Mouse (Mus musculus) bone marrow, adult 2 months (tissue): ENCODE measurements at regions not wholly inside any gene's neighbourhood (a gene's known extent, or its start where the extent isn't known, plus 50 kb on each side); places are given as distances from the start of the nearest gene placed in this dataset.

Experiments
- CTCF ChIP-seq: fragments of 200-500 bp; IDR thresholded peaks from 2 replicates; pipeline ENCODE4 v1.5.1; 2011; ENCODE audit warnings: low read length, control low read depth; ENCODE audit not compliant: control insufficient read depth, insufficient read depth
- POLR2A ChIP-seq: fragments of 200-500 bp; IDR thresholded peaks from 2 replicates; pipeline ENCODE4 v1.6.1; 2011; ENCODE audit warnings: low read depth, mild to moderate bottlenecking, control low read depth, low read length, borderline replicate concordance; ENCODE audit not compliant: control insufficient read depth

DNA sequence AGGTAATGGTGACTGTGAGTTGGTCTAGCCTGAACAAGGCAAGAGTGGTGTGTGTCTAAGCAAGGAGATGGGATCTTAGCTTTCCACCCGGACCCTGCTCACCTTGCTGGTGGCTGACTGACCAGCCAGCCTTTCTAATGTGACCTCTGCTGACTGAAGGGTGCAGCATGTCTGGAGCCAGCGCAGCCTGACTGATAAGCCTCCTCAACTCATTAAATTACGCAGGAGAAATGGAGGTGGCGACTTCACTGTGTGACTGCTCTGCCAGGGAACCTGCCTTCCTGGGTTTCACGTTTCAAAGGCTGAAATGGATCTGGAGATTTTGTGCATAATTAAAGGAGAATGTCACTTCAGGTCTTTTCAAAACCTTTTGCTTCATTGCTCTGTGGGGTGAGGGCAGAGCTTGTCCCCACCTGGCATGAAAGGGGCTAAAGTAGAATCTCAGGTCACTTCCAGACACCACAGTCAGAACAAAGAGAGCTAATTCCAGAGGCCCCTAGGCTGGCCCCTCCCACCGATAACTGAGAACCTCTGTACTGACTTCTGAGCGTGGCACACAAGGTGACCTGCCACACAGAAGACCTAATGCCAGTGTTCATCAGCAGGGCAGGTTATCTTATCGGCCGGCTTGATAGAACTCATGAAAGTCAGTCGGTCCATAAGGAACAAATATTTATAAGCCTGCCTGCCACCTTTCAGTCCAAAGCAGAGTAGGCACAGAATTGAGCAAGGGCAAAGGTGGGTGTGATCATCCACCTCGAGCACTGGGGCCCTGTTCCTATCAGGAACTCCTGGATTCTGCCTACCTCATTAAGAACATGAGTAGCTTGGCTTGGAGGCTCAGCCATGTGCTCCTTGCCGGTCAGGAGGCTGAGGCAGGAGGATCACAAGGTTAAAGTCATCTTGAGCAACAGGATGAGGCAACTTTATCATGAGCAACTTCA lies 53.1 kb upstream of the Vps8 start:
- no peak for TF ChIP-seq CTCF
- no peak for TF ChIP-seq POLR2A
